Mouse (Mus musculus): ENCODE measurements at regions not wholly inside any gene's neighbourhood (a gene's known extent, or its start where the extent isn't known, plus 50 kb on each side); places are given as distances from the start of the nearest gene placed in this dataset.

DNA sequence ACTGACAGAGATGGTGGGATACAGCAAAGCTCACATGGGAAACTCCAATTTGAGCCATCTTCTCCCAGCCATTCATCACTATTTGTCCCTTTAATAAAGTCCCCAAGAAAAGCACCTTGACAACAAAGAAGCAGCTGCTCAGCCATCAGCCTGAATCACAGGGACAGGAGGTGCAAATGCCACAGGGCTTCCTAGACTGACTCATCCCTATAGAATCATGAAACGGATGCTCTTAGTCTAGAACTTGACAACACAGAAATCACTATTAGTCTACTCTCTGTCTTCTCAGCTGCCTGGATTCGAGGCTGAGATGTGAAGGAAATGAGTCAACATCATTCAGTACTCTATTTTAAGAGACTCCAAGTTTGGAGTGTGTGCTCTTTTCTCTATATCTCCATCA is 365.4 kb upstream of the Gm10306 start:
- no peak overlapping the region for H3K27ac ChIP-seq
- H3K9ac ChIP-seq: no peak overlapping the region
- no peak overlapping the region for H3K4me3 ChIP-seq (replicated peaks)
- H3K27me3 ChIP-seq: no peaks in the 10 kb centered on the region
- no peaks in the 10 kb centered on the region for H3K36me3 ChIP-seq
- ATAC-seq (ENCODE audit: low read depth) (no peak), DNase-seq (no peak)
- no peak overlapping the region for H3K4me2 ChIP-seq
- 32% methylated on average over 2 of the region's 2 CpGs for WGBS (ENCODE audit: insufficient replicate concordance)
- no peaks in the 10 kb centered on the region for H3K4me1 ChIP-seq (replicated peaks)
- H3K9me3 ChIP-seq (replicated peaks): no peaks in the 10 kb centered on the region

DNA sequence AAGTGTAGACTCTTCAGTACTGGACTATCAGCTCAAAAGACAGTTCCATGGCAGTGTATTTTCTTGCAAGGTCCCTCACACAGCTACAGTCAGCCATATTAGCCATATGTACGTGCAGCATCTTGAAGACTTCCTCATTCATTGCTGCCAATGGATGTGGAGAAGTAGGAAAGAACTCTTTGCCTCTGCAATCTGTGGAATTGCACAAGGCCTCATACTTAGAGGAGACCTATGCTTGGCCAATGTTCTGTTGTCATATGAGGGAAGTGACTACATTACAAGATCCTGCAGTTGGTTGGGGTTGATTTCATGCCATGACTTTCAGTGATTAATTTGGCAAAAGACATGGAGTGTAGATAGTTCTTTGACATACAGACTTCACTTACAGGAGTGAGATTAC is 340.1 kb upstream of the Gm10306 start:
- DNase-seq (no peak), ATAC-seq (ENCODE audit: low read depth) (no peak)
- H3K4me1 ChIP-seq (replicated peaks): no peaks in the 10 kb centered on the region
- H3K9me3 ChIP-seq (replicated peaks): no peaks in the 10 kb centered on the region
- no peak overlapping the region for H3K4me2 ChIP-seq
- no peaks in the 10 kb centered on the region for H3K27me3 ChIP-seq
- no peak overlapping the region for H3K27ac ChIP-seq
- no peak overlapping the region for H3K4me3 ChIP-seq (replicated peaks)
- WGBS (ENCODE audit: insufficient replicate concordance): 50% methylated on average over 1 of the region's 1 CpGs
- no peak overlapping the region for H3K9ac ChIP-seq
- no peaks in the 10 kb centered on the region for H3K36me3 ChIP-seq

DNA sequence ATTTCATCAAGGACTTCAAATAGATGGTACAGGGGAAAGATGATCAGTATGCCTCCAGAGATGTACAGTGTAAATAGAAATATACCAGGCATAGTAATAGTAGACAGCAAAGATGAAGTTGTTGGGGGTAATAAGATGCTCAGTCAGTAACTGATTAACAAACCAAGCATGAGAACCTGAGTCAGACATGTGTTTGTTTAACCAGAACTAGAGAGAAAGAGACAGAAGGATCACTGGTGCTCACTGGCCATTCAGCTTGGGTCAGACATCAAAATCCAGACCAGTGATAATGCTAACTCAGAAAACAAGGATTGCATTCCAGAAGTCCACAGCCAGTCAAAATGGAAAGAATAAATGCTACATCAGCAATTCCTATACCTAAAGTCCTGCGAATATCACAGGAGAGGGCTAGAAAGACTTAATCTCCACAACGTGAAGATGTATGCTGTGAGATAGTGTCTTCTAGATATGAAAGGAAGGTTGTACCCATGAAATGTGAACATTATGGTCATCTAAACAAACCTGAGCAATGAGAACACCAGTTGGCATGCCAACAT is 320.6 kb upstream of the Gm10306 start:
- 73% methylated on average over 2 of the region's 2 CpGs for WGBS (ENCODE audit: insufficient replicate concordance)
- Histone ChIP-seq H3K9me3 (replicated peaks) (no peaks in the 10 kb centered on the region), H3K9ac (no peak overlapping the region), H3K36me3 (no peaks in the 10 kb centered on the region), H3K4me3 (replicated peaks) (no peak overlapping the region), H3K27ac (no peak overlapping the region), H3K27me3 (no peaks in the 10 kb centered on the region), H3K4me2 (no peak overlapping the region), H3K4me1 (replicated peaks) (no peaks in the 10 kb centered on the region)
- no peak for ATAC-seq (ENCODE audit: low read depth)
- DNase-seq: no peak

DNA sequence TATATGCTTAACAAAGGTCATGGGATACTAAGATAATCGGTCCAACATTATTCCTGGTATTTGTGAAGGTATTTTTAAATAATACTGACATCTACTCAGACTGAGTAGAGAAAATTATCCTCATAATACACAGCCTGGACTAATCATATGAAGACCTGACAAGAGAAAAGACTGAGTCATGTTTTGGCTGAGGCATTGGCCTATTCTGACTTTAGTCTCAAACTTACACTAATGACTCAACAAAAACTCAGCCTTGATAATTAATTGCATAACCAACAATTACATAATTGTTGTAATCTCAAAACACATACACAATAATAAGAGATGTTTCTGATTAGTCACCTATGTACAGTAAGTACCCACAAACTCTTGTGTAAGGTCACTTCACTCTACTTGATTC is 300.3 kb upstream of the Gm10306 start:
- H3K27me3 ChIP-seq: no peaks in the 10 kb centered on the region
- DNase-seq (no peak), ATAC-seq (ENCODE audit: low read depth) (no peak)
- no peak overlapping the region for H3K27ac ChIP-seq
- H3K4me2 ChIP-seq: no peak overlapping the region
- WGBS (ENCODE audit: insufficient replicate concordance): 53% methylated on average over 1 of the region's 1 CpGs
- H3K36me3 ChIP-seq: no peaks in the 10 kb centered on the region
- H3K4me3 ChIP-seq (replicated peaks): no peak overlapping the region
- H3K9me3 ChIP-seq (replicated peaks): no peaks in the 10 kb centered on the region
- no peak overlapping the region for H3K9ac ChIP-seq
- H3K4me1 ChIP-seq (replicated peaks): no peaks in the 10 kb centered on the region

DNA sequence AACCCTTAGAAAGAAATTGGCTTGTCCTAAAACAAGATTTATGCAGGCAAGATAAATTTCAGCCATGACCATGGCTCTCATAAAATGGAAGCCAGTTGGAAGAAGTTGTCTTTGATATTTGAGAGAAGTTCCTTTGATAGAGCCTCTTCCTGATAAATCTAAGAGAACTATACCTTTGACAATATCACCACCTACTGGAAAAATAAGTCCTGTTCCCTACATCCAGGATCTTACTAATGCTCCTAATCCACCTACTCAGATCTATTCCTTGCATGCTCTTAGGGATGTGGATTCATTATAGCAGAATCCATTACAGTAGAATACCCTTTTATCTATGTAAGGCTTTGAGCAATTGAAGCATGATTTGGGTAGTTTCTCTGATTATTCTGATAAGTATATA is 295.2 kb upstream of the Gm10306 start:
- H3K9me3 ChIP-seq (replicated peaks): no peaks in the 10 kb centered on the region
- H3K36me3 ChIP-seq: no peaks in the 10 kb centered on the region
- no peak overlapping the region for H3K4me2 ChIP-seq
- no peak overlapping the region for H3K4me3 ChIP-seq (replicated peaks)
- H3K9ac ChIP-seq: no peak overlapping the region
- ATAC-seq (ENCODE audit: low read depth) (no peak), DNase-seq (no peak)
- no peak overlapping the region for H3K27ac ChIP-seq
- no peaks in the 10 kb centered on the region for H3K27me3 ChIP-seq
- no peaks in the 10 kb centered on the region for H3K4me1 ChIP-seq (replicated peaks)

DNA sequence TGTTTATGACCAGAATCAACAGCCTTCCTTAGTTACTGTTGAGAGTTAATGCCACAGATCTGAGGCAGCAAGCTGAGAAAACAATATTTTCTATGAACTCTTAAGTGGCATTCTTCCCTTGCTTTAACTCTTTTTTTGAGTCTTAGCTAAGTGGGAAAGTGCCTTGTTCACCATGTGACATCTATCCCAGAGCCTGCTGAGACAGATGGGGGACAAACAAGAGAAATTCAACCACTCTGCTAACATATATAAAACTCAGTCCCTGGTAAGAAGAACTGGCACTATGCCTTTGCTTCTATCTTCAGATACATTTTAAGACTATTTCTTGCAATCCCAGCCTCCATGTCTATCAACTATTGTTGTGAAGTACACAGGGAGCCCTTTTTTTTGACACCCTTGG is 274.6 kb upstream of the Gm10306 start:
- Histone ChIP-seq H3K9me3 (replicated peaks) (no peaks in the 10 kb centered on the region), H3K27me3 (no peaks in the 10 kb centered on the region), H3K27ac (no peak overlapping the region), H3K36me3 (no peaks in the 10 kb centered on the region), H3K9ac (no peak overlapping the region), H3K4me3 (replicated peaks) (no peak overlapping the region), H3K4me1 (replicated peaks) (no peaks in the 10 kb centered on the region), H3K4me2 (no peak overlapping the region)
- DNase-seq (no peak), ATAC-seq (ENCODE audit: low read depth) (no peak)

DNA sequence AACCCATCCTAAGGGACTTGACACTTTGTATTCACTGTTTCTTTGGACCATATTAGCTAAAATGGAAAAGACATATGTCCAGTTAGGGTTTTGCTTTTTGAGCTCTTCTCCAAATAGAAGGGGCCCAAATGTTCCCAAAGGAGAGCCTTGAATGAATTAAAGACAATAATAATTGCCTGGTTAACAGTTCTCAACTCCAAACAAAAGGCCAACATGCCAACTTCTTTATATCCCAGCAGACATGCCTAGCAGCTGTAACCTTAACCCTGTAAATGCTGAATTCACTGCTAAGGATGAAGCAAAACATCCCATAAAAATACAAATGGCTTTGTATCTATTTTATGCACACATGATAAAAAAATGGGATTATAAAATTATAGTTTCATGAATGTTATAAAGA is 264.2 kb upstream of the Gm10306 start:
- no peaks in the 10 kb centered on the region for H3K9me3 ChIP-seq (replicated peaks)
- no peaks in the 10 kb centered on the region for H3K36me3 ChIP-seq
- H3K9ac ChIP-seq: no peak overlapping the region
- no peaks in the 10 kb centered on the region for H3K4me1 ChIP-seq (replicated peaks)
- no peak overlapping the region for H3K4me3 ChIP-seq (replicated peaks)
- ATAC-seq (ENCODE audit: low read depth) (no peak), DNase-seq (no peak)
- no peak overlapping the region for H3K4me2 ChIP-seq
- H3K27ac ChIP-seq: no peak overlapping the region
- no peaks in the 10 kb centered on the region for H3K27me3 ChIP-seq

DNA sequence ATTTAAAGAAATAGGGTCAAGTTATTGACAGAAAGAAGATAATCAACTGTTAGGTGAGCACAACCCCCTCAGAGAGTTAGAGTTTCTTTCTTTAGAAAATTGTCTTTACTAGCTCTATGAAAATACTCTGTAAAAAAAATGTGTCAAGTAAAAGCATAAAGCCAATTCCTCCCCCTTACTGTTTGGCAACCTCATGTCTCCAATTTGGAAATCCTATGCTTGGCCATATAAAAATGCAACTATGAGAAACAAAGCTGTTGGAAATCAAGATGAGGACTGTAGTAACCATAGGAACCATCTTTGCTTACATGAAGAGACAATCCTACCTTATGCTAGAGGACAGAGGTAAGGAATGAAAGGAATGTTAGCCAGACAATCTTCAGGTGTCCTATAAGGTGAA is 239.0 kb upstream of the Gm10306 start:
- Histone ChIP-seq H3K27me3 (no peaks in the 10 kb centered on the region), H3K27ac (no peak overlapping the region), H3K4me2 (no peak overlapping the region), H3K36me3 (no peaks in the 10 kb centered on the region), H3K9ac (no peak overlapping the region), H3K4me1 (replicated peaks) (no peaks in the 10 kb centered on the region), H3K9me3 (replicated peaks) (no peaks in the 10 kb centered on the region), H3K4me3 (replicated peaks) (no peak overlapping the region)
- ATAC-seq (ENCODE audit: low read depth) (no peak), DNase-seq (no peak)

DNA sequence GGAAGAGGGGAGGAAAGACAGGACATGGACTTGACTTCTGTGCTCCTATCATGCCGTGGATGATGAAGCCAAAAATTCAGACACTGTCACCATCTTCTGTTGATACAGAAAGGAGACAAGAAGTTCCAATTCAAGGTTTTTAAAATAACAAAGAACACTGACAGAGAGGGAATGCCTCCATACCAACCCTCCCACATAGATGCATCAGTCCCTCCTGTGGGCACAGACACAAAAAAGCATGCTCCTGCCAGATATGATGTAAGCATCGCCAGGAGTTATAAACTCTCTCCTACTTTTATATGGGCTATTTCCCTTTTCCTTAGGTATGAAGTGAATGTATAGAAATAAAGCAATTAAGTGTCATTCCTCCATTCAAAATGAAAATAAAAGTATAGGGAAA is 229.6 kb upstream of the Gm10306 start:
- no peak for ATAC-seq (ENCODE audit: low read depth)
- Histone ChIP-seq H3K9ac (no peak overlapping the region), H3K27me3 (no peaks in the 10 kb centered on the region), H3K4me3 (replicated peaks) (no peak overlapping the region), H3K4me1 (replicated peaks) (no peaks in the 10 kb centered on the region), H3K36me3 (no peaks in the 10 kb centered on the region), H3K4me2 (no peak overlapping the region), H3K9me3 (replicated peaks) (no peaks in the 10 kb centered on the region), H3K27ac (no peak overlapping the region)
- no peak for DNase-seq
- 62% methylated on average over 2 of the region's 2 CpGs for WGBS (ENCODE audit: insufficient replicate concordance)

DNA sequence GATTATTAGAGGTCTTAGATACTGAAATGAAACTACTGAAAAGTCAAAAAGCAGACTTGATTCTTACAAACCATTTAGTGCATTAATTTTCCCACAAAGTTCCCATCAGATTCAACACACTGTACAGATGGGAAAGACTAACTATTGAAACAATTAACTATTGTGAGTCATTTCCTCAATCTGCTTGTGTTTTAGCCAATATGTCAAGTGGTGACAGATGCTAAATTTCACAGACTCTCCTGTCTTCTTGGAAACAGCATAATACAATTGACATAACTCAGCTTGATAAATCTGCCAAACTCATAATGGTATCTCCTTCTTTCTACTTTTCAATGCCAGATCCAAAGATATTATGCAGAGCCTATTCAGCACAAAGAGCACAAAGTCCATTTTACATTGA is 213.0 kb upstream of the Gm10306 start:
- no peak overlapping the region for H3K4me2 ChIP-seq
- no peaks in the 10 kb centered on the region for H3K27me3 ChIP-seq
- no peaks in the 10 kb centered on the region for H3K9me3 ChIP-seq (replicated peaks)
- no peak overlapping the region for H3K9ac ChIP-seq
- H3K36me3 ChIP-seq: no peaks in the 10 kb centered on the region
- H3K27ac ChIP-seq: no peak overlapping the region
- H3K4me1 ChIP-seq (replicated peaks): no peaks in the 10 kb centered on the region
- ATAC-seq (ENCODE audit: low read depth) (no peak), DNase-seq (no peak)
- H3K4me3 ChIP-seq (replicated peaks): no peak overlapping the region

DNA sequence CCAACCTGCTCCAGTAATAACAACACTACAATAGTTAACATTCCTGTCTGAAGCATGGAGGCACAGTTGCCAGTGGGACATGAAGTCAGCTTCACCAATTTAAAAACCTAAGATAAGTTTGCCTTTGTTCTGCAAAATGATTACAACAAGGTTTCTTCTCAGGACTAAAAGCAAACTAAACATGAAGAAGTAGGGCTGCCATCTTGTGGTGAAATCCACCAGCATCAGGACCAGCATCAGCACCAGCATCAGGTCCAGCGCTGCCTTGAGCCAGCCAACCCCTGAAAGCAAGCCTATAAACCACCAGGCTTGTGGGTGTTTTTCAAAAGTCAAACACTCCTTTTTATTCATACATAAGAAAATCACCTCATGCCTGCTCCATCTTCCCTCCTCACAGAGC is 207.1 kb upstream of the Gm10306 start:
- no peak overlapping the region for H3K4me3 ChIP-seq (replicated peaks)
- H3K4me1 ChIP-seq (replicated peaks): no peaks in the 10 kb centered on the region
- H3K9me3 ChIP-seq (replicated peaks): no peaks in the 10 kb centered on the region
- 48% methylated on average over 1 of the region's 1 CpGs for WGBS (ENCODE audit: insufficient replicate concordance)
- H3K36me3 ChIP-seq: no peaks in the 10 kb centered on the region
- ATAC-seq (ENCODE audit: low read depth): no peak
- H3K9ac ChIP-seq: no peak overlapping the region
- H3K4me2 ChIP-seq: no peak overlapping the region
- H3K27ac ChIP-seq: no peak overlapping the region
- no peak for DNase-seq
- H3K27me3 ChIP-seq: no peaks in the 10 kb centered on the region

DNA sequence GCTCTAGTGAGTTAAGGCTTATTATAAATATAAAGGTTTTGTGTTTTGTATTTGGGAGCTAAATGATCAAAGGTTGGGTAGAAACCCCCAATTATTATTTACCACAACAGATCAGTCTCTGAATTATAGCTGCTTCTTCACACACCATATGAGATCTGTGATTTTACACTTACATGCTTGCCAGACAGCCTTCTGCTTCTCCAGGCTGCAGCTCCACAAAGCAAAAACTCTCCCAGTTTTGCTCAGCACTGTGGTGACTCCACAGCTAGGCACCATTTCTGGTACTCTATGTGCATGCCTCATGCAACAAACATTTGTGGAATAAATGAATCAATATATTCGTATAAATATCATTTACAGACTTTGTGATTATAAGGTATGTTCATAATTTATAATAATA is 199.4 kb upstream of the Gm10306 start:
- DNase-seq: no peak
- H3K27ac ChIP-seq: no peak overlapping the region
- ATAC-seq (ENCODE audit: low read depth): no peak
- H3K4me1 ChIP-seq (replicated peaks): no peaks in the 10 kb centered on the region
- no peaks in the 10 kb centered on the region for H3K9me3 ChIP-seq (replicated peaks)
- H3K4me2 ChIP-seq: no peak overlapping the region
- no peak overlapping the region for H3K4me3 ChIP-seq (replicated peaks)
- H3K9ac ChIP-seq: no peak overlapping the region
- H3K27me3 ChIP-seq: no peaks in the 10 kb centered on the region
- WGBS (ENCODE audit: insufficient replicate concordance): 44% methylated on average over 1 of the region's 1 CpGs
- no peaks in the 10 kb centered on the region for H3K36me3 ChIP-seq
